Mouse (Mus musculus): Measurements from ENCODE around the gene Rps6ka3. TPM values are rescaled to one million over a fixed set of nuclear protein-coding genes. Genes with fewer than 3 reads are reported as not detected.
A peak's percentile ranks its signal among the peaks of the same experiment; 100 is the strongest.

Rps6ka3 gene
- polyA plus RNA-seq, 1 experiment from 2014 or later, result 3.0 TPM

GRCm38 (mm10) chrX:159388953-159389352 lies 178.8 kb downstream of the Rps6ka3 start:
- H3K36me3 ChIP-seq (ENCODE audit: control insufficient read depth, insufficient read depth, low read length), result peaks cover 2% of the 10 kb centered on the region
- H3K4me3 ChIP-seq (ENCODE audit: low read depth, low read length), result no peak overlapping the region
- no peak for ATAC-seq
- no peaks in the 10 kb centered on the region for H3K4me1 ChIP-seq (ENCODE audit: control insufficient read depth, insufficient read depth, low read length)
- H3K9ac ChIP-seq (ENCODE audit: low read depth, low read length), result no peak overlapping the region
- H3K27ac ChIP-seq (ENCODE audit: low read length), result no peak overlapping the region
- no peaks in the 10 kb centered on the region for H3K27me3 ChIP-seq (ENCODE audit: control insufficient read depth, insufficient read depth, low read depth, low read length)
- H3K9me3 ChIP-seq (replicated peaks; ENCODE audit: control insufficient read depth, low read length, poor library complexity, severe bottlenecking), result no peaks in the 10 kb centered on the region
- H3K4me2 ChIP-seq (ENCODE audit: low read length), result no peak overlapping the region

DNA sequence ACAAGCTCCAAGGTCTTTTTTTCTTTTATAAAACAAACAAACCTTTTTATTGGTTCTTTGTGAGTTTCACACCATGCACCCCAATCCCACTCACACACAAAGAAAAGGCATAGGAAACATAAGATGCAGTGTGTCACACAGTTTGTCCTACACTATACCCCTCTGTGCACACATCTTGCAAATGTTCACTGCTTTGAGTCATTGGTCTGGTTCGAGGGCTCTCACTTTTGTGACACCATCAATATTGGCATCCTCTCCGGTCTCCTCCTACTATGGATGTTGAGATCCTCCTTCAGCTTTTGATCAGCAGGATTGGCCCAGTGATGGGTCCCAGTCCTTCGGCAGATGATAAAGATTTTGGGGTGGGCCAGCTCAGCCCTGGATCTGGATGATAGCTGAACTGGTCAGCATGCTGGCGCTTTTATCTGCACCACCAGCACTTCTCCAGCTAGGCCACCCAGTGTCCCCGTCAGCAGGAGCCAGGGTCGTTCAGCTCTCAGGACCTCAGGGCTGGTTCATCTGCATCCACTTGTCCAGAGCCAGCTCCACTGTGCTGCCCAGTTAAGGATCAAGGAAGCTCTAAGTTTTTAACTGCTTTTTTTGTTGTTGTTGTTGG lies 180.3 kb downstream of the Rps6ka3 start:
- Histone ChIP-seq H3K4me3 (ENCODE audit: low read depth, low read length) (no peak overlapping the region), H3K27me3 (ENCODE audit: control insufficient read depth, insufficient read depth, low read depth, low read length) (no peaks in the 10 kb centered on the region), H3K27ac (ENCODE audit: low read length) (no peak overlapping the region), H3K9ac (ENCODE audit: low read depth, low read length) (no peak overlapping the region), H3K36me3 (ENCODE audit: control insufficient read depth, insufficient read depth, low read length) (peaks cover 2% of the 10 kb centered on the region), H3K9me3 (replicated peaks; ENCODE audit: control insufficient read depth, low read length, poor library complexity, severe bottlenecking) (no peaks in the 10 kb centered on the region), H3K4me1 (ENCODE audit: control insufficient read depth, insufficient read depth, low read length) (no peaks in the 10 kb centered on the region), H3K4me2 (ENCODE audit: low read length) (no peak overlapping the region)
- 83% methylated on average over 6 of the region's 6 CpGs for WGBS
- ATAC-seq, result no peak

DNA sequence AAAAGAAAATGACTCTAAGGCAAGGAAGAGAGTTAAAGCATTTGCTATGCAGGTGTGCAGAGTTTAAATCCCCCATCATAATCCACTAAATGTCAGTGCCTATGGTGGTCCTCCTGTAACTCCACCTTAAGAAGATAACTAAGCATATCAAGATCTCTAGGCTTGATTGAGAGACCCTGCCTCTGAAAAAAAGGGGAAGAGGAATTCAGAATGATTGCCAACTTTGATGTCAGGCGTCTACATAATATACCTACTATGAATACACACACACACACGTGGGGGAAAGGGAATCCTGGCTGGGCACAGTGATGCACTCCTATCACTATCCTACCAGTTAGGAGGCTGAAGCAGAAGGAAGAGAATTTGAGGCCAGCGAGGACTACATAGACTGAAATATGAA lies 181.1 kb downstream of the Rps6ka3 start:
- H3K27ac ChIP-seq (ENCODE audit: low read length), result no peak overlapping the region
- H3K9ac ChIP-seq (ENCODE audit: low read depth, low read length), result no peak overlapping the region
- no peaks in the 10 kb centered on the region for H3K9me3 ChIP-seq (replicated peaks; ENCODE audit: control insufficient read depth, low read length, poor library complexity, severe bottlenecking)
- no peak overlapping the region for H3K4me2 ChIP-seq (ENCODE audit: low read length)
- no peak overlapping the region for H3K4me3 ChIP-seq (ENCODE audit: low read depth, low read length)
- no peak for ATAC-seq
- no peaks in the 10 kb centered on the region; the same call in 1 of the 2 replicates for H3K36me3 ChIP-seq (ENCODE audit: control insufficient read depth, insufficient read depth, low read length)
- 78% methylated on average over 3 of the region's 3 CpGs for WGBS
- H3K27me3 ChIP-seq (ENCODE audit: control insufficient read depth, insufficient read depth, low read depth, low read length), result no peaks in the 10 kb centered on the region
- no peaks in the 10 kb centered on the region for H3K4me1 ChIP-seq (ENCODE audit: control insufficient read depth, insufficient read depth, low read length)

DNA sequence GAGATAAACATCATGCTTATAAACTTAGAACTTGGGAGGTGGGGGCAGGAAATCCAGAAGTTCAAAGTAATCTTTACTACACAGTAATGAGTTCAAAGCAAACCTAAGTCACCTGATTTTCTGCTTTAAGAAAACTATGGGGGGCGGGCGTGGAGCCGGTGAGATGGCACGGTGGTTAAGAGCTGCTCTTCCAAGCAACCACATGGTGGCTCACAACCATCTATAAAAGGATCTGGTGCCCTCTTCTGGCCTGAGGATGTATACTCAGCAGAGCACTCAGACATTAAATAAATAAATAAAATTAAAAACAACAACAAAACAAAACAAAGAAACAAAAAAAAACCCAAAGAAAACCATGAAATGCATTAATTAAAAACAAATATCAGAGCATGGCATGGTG lies 199.1 kb downstream of the Rps6ka3 start:
- Histone ChIP-seq H3K27me3 (ENCODE audit: control insufficient read depth, insufficient read depth, low read depth, low read length) (no peaks in the 10 kb centered on the region), H3K36me3 (ENCODE audit: control insufficient read depth, insufficient read depth, low read length) (no peaks in the 10 kb centered on the region), H3K4me2 (ENCODE audit: low read length) (no peak overlapping the region), H3K9ac (ENCODE audit: low read depth, low read length) (no peak overlapping the region), H3K4me1 (ENCODE audit: control insufficient read depth, insufficient read depth, low read length) (no peaks in the 10 kb centered on the region), H3K27ac (ENCODE audit: low read length) (no peak overlapping the region), H3K4me3 (ENCODE audit: low read depth, low read length) (no peak overlapping the region), H3K9me3 (replicated peaks; ENCODE audit: control insufficient read depth, low read length, poor library complexity, severe bottlenecking) (no peaks in the 10 kb centered on the region)
- no peak for ATAC-seq
- 36% methylated on average over 4 of the region's 4 CpGs for WGBS

GRCm38 (mm10) chrX:159414130-159414828 lies 204.2 kb downstream of the Rps6ka3 start, which contains the start of gene Map7d2:
Gene Map7d2, plus strand, starts transcription at chrX:159414572.
- no peaks in the 10 kb centered on the region for H3K27me3 ChIP-seq (ENCODE audit: control insufficient read depth, insufficient read depth, low read depth, low read length)
- peak; percentile 96 for ATAC-seq
- no peaks in the 10 kb centered on the region for H3K4me1 ChIP-seq (ENCODE audit: control insufficient read depth, insufficient read depth, low read length)
- WGBS, result 15% methylated on average over 45 of the region's 83 CpGs
- H3K9ac ChIP-seq (ENCODE audit: low read depth, low read length), result peak within 1 kb of the TSS; percentile 71
- H3K27ac ChIP-seq (ENCODE audit: low read length), result peak within 1 kb of the TSS; percentile 73
- no peaks in the 10 kb centered on the region for H3K9me3 ChIP-seq (replicated peaks; ENCODE audit: control insufficient read depth, low read length, poor library complexity, severe bottlenecking)
- H3K4me3 ChIP-seq (ENCODE audit: low read depth, low read length), result peak within 1 kb of the TSS; percentile 67
- H3K36me3 ChIP-seq (ENCODE audit: control insufficient read depth, insufficient read depth, low read length), result no peaks in the 10 kb centered on the region
- peak within 1 kb of the TSS; percentile 64 for H3K4me2 ChIP-seq (ENCODE audit: low read length)

- no peaks in the 10 kb centered on the region for H3K9me3 ChIP-seq (replicated peaks; ENCODE audit: control insufficient read depth, low read length, poor library complexity, severe bottlenecking)
- peak overlapping the region; percentile 73 for H3K27ac ChIP-seq (ENCODE audit: low read length)
- H3K36me3 ChIP-seq (ENCODE audit: control insufficient read depth, insufficient read depth, low read length), result no peaks in the 10 kb centered on the region
- WGBS, result 23% methylated on average over 40 of the region's 65 CpGs
- ATAC-seq, result peak; percentile 77
- peak overlapping the region; percentile 64 for H3K4me2 ChIP-seq (ENCODE audit: low read length)
- H3K4me1 ChIP-seq (ENCODE audit: control insufficient read depth, insufficient read depth, low read length), result no peaks in the 10 kb centered on the region
- peak overlapping the region; percentile 71 for H3K9ac ChIP-seq (ENCODE audit: low read depth, low read length)
- no peaks in the 10 kb centered on the region for H3K27me3 ChIP-seq (ENCODE audit: control insufficient read depth, insufficient read depth, low read depth, low read length)
- H3K4me3 ChIP-seq (ENCODE audit: low read depth, low read length), result peak overlapping the region; percentile 67
These were observed 204.9 kb downstream of the Rps6ka3 start for GRCm38 (mm10) chrX:159414829-159415673.

Other genes starting within 250 kb of the Rps6ka3 start
- gene Eif1ax, start 161.9 kb downstream of the Rps6ka3 start, polyA plus RNA-seq (2015; fragmentation: Nextera tagmentation; extraction: Ambion mirVana), result 91.2 and 97.3 TPM in 2 replicates
- 42.8 and 44.8 TPM in 2 replicates for gene Map7d2, start 204.3 kb downstream of the Rps6ka3 start, polyA plus RNA-seq (2015; fragmentation: Nextera tagmentation; extraction: Ambion mirVana)

Measured in midbrain, embryonic 16.5 days (tissue).